Mouse (Mus musculus) limb, embryonic 13.5 days (tissue): ENCODE results near the gene Hoxa1. TPM values are rescaled to one million over a fixed set of nuclear protein-coding genes. Genes with fewer than 3 reads are reported as not detected.

Experiments
- ATAC-seq: fragments of 200-750 bp; cut with Nextera tagmentation; 2 replicates; pipeline ENCODE4 v1.8.0; 2017; ENCODE audit warnings: low read depth, moderate number of reproducible peaks, moderate TSS enrichment; ENCODE audit not compliant: low FRiP score
- H3K27ac ChIP-seq: fragments of 300-500 bp; sonication (generic); 2 replicates; pipeline ENCODE4 v1.5.1; 2015; ENCODE audit warnings: inconsistent platforms, mild to moderate bottlenecking, moderate library complexity
- H3K27me3 ChIP-seq: fragments of 300-500 bp; sonication (generic); 2 replicates; pipeline ENCODE4 v1.6.1; 2015; ENCODE audit warnings: mild to moderate bottlenecking, inconsistent platforms
- H3K36me3 ChIP-seq: fragments of 300-500 bp; sonication (generic); 2 replicates; pipeline ENCODE4 v1.6.1; 2015; ENCODE audit warnings: inconsistent platforms, mild to moderate bottlenecking, moderate library complexity
- H3K4me1 ChIP-seq: fragments of 300-500 bp; sonication (generic); 2 replicates; pipeline ENCODE4 v1.6.1; 2015; ENCODE audit warnings: inconsistent platforms
- H3K4me2 ChIP-seq: fragments of 300-500 bp; sonication (generic); replicated peaks from 2 replicates; pipeline ENCODE4 v1.6.1; 2015; ENCODE audit warnings: inconsistent platforms, mild to moderate bottlenecking, moderate library complexity
- H3K4me3 ChIP-seq: fragments of 300-500 bp; sonication (generic); 2 replicates; pipeline ENCODE4 v1.5.1; 2015; ENCODE audit warnings: moderate library complexity, mild to moderate bottlenecking, inconsistent platforms
- H3K9ac ChIP-seq: fragments of 300-500 bp; sonication (generic); 2 replicates; pipeline ENCODE4 v1.6.1; 2015; ENCODE audit warnings: mild to moderate bottlenecking, inconsistent platforms
- H3K9me3 ChIP-seq: fragments of 300-500 bp; sonication (generic); 2 replicates; pipeline ENCODE4 v1.6.1; 2016; ENCODE audit warnings: inconsistent platforms
- WGBS: fragments of 180-500 bp; shearing (Covaris S2); methylation state at CpG from one replicate; pipeline ENCODE4 v1.1.7; 2015; 5-methylcytosine and 5-hydroxymethylcytosine counted together
- polyA plus RNA-seq: library from polyadenylated mRNA; unstranded; fragments of >200 nt; fragmentation: Nextera tagmentation; extraction: Ambion mirVana; gene quantifications from 2 replicates; pipeline ENCODE4 v1.2.1, GENCODE M21; 2015

Gene Hoxa1
- polyA plus RNA-seq, result 1.1 and 1.5 TPM in 2 replicates

GRCm38 (mm10) chr6:52158276-52159051 lies at the start of gene Hoxa1:
Gene Hoxa1, minus strand, starts transcription at chr6:52158317.
- Histone ChIP-seq H3K27me3 (peaks cover 89% of the 10 kb centered on the region), H3K27ac (peak within 1 kb of the TSS; percentile 10; the same call in 1 of the 2 replicates), H3K9ac (peak within 1 kb of the TSS; percentile 67), H3K4me3 (peak within 1 kb of the TSS; percentile 72), H3K9me3 (no peaks in the 10 kb centered on the region), H3K4me2 (peak within 1 kb of the TSS; percentile 100), H3K4me1 (peaks cover 45% of the 10 kb centered on the region), H3K36me3 (no peaks in the 10 kb centered on the region)
- under 1% methylated on average over 55 of the region's 55 CpGs for WGBS
- peak; percentile 84 for ATAC-seq

GRCm38 (mm10) chr6:52207684-52207976 lies 49.5 kb upstream of the Hoxa1 start:
- Histone ChIP-seq H3K4me2 (peak overlapping the region; percentile 90), H3K4me3 (0 out of 2 replicates have a peak overlapping the region, but pooled peaks have one; percentile 9), H3K9ac (no peak overlapping the region; the same call in 1 of the 2 replicates), H3K36me3 (peaks cover 24% of the 10 kb centered on the region), H3K9me3 (no peaks in the 10 kb centered on the region), H3K27me3 (peaks cover 42% of the 10 kb centered on the region), H3K27ac (no peak overlapping the region), H3K4me1 (peaks cover 89% of the 10 kb centered on the region)
- no peak for ATAC-seq

GRCm38 (mm10) chr6:52206882-52207683 lies 49.0 kb upstream of the Hoxa1 start:
- Histone ChIP-seq H3K4me1 (peaks cover 86% of the 10 kb centered on the region), H3K36me3 (peaks cover 24% of the 10 kb centered on the region), H3K9me3 (no peaks in the 10 kb centered on the region), H3K27ac (no peak overlapping the region), H3K4me3 (peak overlapping the region; percentile 9; the same call in 1 of the 2 replicates), H3K9ac (no peak overlapping the region; the same call in 1 of the 2 replicates), H3K27me3 (peaks cover 45% of the 10 kb centered on the region), H3K4me2 (peak overlapping the region; percentile 90)
- no peak for ATAC-seq
- 29% methylated on average over 4 of the region's 4 CpGs for WGBS

GRCm38 (mm10) chr6:52205638-52206621 lies 47.8 kb upstream of the Hoxa1 start:
- Histone ChIP-seq H3K4me3 (peak overlapping the region; percentile 49), H3K9ac (peak overlapping the region; percentile 64), H3K4me1 (peaks cover 84% of the 10 kb centered on the region), H3K4me2 (peak overlapping the region; percentile 90), H3K27ac (no peak overlapping the region), H3K9me3 (no peaks in the 10 kb centered on the region), H3K27me3 (peaks cover 46% of the 10 kb centered on the region), H3K36me3 (peaks cover 24% of the 10 kb centered on the region)
- 14% methylated on average over 55 of the region's 55 CpGs for WGBS
- ATAC-seq, result no peak

DNA sequence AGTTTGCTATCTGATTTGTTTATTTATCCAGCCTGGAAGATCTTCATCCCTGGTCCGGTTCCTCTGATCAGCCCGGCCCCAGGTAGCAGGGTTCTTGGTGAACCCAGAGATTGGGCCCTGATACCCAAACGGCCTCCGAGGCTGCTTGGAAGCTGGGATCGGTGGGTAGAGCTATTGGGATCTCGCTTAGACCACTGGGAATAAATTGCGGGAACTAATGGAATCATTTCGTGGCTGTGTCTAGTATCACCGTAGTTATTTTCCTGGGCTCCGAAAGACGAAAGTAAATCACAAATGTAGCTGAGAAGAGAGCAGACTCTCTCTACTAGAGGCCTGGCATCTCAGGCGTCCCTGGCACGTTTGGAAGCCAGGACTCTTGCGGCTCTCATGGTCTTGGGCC lies 47.1 kb upstream of the Hoxa1 start:
- peak overlapping the region; percentile 49 for H3K4me3 ChIP-seq
- peaks cover 52% of the 10 kb centered on the region for H3K27me3 ChIP-seq
- H3K9ac ChIP-seq, result peak overlapping the region; percentile 64
- no peaks in the 10 kb centered on the region for H3K9me3 ChIP-seq
- ATAC-seq, result no peak
- H3K36me3 ChIP-seq, result peaks cover 27% of the 10 kb centered on the region
- 13% methylated on average over 14 of the region's 14 CpGs for WGBS
- H3K4me1 ChIP-seq, result peaks cover 87% of the 10 kb centered on the region
- peak overlapping the region; percentile 90 for H3K4me2 ChIP-seq
- H3K27ac ChIP-seq, result no peak overlapping the region

DNA sequence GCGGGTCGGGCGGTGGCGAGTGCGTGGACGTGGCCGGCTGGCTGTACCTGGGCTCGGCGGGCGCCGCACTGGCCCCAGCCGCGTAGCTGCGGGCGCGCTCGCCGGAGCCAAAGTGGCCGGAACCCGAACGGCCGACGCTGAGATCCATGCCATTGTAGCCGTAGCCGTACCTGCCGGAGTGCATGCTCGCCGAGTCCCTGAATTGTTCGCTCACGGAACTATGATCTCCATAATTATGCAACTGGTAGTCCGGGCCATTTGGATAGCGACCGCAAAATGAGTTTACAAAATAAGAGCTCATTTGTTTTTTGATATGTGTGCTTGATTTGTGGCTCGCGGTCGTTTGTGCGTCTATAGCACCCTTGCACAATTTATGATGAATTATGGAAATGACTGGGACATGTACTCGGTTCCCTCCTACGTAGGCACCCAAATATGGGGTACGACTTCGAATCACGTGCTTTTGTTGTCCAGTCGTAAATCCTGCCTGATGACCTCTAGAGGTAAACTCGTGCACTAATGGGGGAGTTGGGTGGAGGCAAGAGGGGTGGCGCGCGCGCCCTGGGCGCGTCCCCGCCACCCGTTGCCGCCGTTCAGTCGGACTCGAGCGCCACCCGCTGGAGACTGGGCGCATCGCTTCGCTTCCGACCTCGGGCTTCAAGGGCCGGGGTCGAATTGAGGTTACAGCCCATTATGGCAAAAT lies 46.1 kb upstream of the Hoxa1 start, which contains the start of gene Hoxa5:
Gene Hoxa5 (minus strand): TSS at position 538 of the 703 bp plus-strand sequence.
- Histone ChIP-seq H3K27ac (no peak within 1 kb of the TSS; the same call in 1 of the 2 replicates), H3K4me3 (peak within 1 kb of the TSS; percentile 49), H3K9me3 (no peaks in the 10 kb centered on the region), H3K4me2 (peak within 1 kb of the TSS; percentile 90), H3K9ac (peak within 1 kb of the TSS; percentile 72), H3K36me3 (peaks cover 33% of the 10 kb centered on the region), H3K4me1 (peaks cover 81% of the 10 kb centered on the region), H3K27me3 (peaks cover 62% of the 10 kb centered on the region)
- 3% methylated on average over 65 of the region's 65 CpGs for WGBS
- no peak for ATAC-seq

DNA sequence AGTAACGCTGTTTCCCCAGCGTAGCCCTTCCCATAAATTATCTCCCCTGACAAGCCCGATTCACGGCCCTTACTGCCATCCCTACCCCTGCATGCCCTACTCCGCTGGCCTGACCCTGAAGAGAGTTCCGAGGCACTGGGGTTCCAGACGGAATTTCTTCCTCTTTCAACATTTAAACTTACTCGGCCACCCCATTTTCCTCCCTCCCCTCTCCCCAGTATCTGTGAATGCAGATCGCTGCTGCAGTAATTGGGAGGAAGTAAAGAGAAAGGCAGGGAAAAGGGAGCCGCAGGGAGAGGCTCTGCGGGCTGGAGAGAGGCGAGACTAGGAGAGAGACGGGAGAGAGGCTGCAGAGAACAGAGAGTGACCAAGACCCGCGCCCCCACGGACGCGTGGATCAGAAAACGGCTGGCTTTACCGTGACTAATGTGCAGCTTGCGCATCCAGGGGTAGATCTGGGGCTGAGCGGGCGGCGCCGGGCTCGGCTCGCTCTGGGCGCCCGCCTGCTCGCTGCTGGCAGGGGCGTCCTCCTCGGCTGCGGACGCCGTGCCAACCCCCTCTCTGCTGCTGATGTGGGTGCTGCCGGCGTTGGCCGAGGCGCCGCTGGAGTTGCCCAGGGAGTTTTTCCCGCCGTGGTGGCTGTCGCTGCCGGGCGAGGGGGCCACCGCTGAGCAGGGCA lies 45.4 kb upstream of the Hoxa1 start:
- H3K4me3 ChIP-seq, result peak overlapping the region; percentile 49
- H3K9ac ChIP-seq, result peak overlapping the region; percentile 72
- peaks cover 33% of the 10 kb centered on the region for H3K36me3 ChIP-seq
- H3K27me3 ChIP-seq, result peaks cover 67% of the 10 kb centered on the region
- H3K27ac ChIP-seq, result no peak overlapping the region; the same call in 1 of the 2 replicates
- H3K4me1 ChIP-seq, result peaks cover 74% of the 10 kb centered on the region
- peak overlapping the region; percentile 90 for H3K4me2 ChIP-seq
- 4% methylated on average over 46 of the region's 46 CpGs for WGBS
- ATAC-seq, result no peak; the same call in 1 of the 2 replicates
- H3K9me3 ChIP-seq, result no peaks in the 10 kb centered on the region

- Histone ChIP-seq H3K36me3 (peaks cover 33% of the 10 kb centered on the region), H3K4me3 (peak overlapping the region; percentile 49), H3K4me1 (peaks cover 69% of the 10 kb centered on the region), H3K27ac (no peak overlapping the region), H3K9me3 (no peaks in the 10 kb centered on the region), H3K9ac (peak overlapping the region; percentile 72), H3K27me3 (peaks cover 67% of the 10 kb centered on the region), H3K4me2 (peak overlapping the region; percentile 90)
- no peak for ATAC-seq
- WGBS, result 13% methylated on average over 10 of the region's 10 CpGs
These were observed 44.9 kb upstream of the Hoxa1 start for GRCm38 (mm10) chr6:52203121-52203370.

GRCm38 (mm10) chr6:52202362-52203120 lies 44.4 kb upstream of the Hoxa1 start:
- no peaks in the 10 kb centered on the region for H3K9me3 ChIP-seq
- H3K9ac ChIP-seq, result peak overlapping the region; percentile 72; the same call in 1 of the 2 replicates
- peak overlapping the region; percentile 90 for H3K4me2 ChIP-seq
- H3K27ac ChIP-seq, result no peak overlapping the region
- H3K36me3 ChIP-seq, result peaks cover 33% of the 10 kb centered on the region
- H3K4me1 ChIP-seq, result peaks cover 65% of the 10 kb centered on the region
- H3K27me3 ChIP-seq, result peaks cover 69% of the 10 kb centered on the region
- 35% methylated on average over 22 of the region's 22 CpGs for WGBS
- no peak for ATAC-seq
- peak overlapping the region; percentile 49 for H3K4me3 ChIP-seq

DNA sequence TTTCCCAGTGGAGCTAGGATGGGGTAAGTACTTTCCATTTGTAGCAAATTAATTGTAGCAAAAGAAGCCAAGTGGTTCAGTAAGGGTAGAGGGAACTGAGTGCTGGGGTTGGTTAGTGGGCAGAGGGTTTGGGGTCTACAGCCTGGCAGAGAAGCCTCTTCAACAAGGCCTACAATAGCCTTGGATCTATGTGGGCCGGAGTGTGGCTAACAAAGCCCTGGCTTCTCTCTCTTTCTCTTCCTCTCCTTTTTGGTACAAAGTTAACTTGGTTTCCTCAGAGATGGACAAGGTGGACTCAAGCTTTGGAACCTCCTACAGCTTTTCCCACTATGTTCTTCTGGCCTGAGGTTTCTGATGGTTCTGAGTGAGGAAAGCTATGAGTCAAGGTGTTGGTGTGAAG lies 43.2 kb upstream of the Hoxa1 start:
- H3K9ac ChIP-seq, result no peak overlapping the region
- H3K36me3 ChIP-seq, result peaks cover 32% of the 10 kb centered on the region
- peaks cover 73% of the 10 kb centered on the region for H3K27me3 ChIP-seq
- 0 out of 2 replicates have a peak overlapping the region, but pooled peaks have one; percentile 2 for H3K4me2 ChIP-seq
- H3K4me1 ChIP-seq, result peaks cover 53% of the 10 kb centered on the region
- H3K4me3 ChIP-seq, result no peak overlapping the region
- 33% methylated on average over 1 of the region's 1 CpGs for WGBS
- no peaks in the 10 kb centered on the region for H3K9me3 ChIP-seq
- no peak overlapping the region for H3K27ac ChIP-seq
- ATAC-seq, result 0 out of 2 replicates have a peak, but pooled peaks have one; percentile 2
